Mouse (Mus musculus) layer of hippocampus, adult 9-11 months (tissue): ENCODE results near the gene Gm10058.
"Not testable (repeated sequence)": the region's sequence is repeated elsewhere in the genome, so short reads cannot be mapped to it uniquely, and the experiment has no call there.

Source experiments
- DNase-seq: peaks from one replicate; pipeline ENCODE4 v3.0.0; 2022

The Gm10058 gene

DNA sequence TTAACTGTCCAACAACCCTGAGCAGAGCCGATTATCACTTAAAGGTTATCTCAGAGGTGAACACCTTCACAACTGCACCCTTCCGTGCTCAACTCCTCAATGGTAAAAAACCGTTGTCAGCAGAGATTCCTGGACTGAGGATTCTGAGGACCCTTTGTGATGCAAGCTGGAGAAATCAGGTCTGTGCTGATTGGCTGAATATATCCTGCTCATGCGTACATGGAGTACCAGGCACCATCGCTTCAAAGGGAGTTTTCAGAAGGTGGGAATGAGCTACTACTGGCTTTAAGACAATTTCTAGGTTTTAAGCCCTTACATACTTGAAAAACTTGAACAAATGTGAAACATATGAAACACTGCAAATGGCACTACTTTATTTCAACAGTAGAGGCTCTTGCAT, at the start of gene Gm10058:
Gene Gm10058, minus strand, starts transcription at position 101 of the 400 bp plus-strand sequence.
- DNase-seq: not testable (repeated sequence)
